Mouse (Mus musculus): ENCODE data around the gene Papss2. TPM values are rescaled to one million over a fixed set of nuclear protein-coding genes. Genes with fewer than 3 reads are reported as not detected.
"Not testable (repeated sequence)": the region's sequence is repeated elsewhere in the genome, so short reads cannot be mapped to it uniquely, and the experiment has no call there.

Gene Papss2
- total RNA-seq, 4 experiments from 2014 or later = 12.3 to 14.8 (median 14.2) TPM

DNA sequence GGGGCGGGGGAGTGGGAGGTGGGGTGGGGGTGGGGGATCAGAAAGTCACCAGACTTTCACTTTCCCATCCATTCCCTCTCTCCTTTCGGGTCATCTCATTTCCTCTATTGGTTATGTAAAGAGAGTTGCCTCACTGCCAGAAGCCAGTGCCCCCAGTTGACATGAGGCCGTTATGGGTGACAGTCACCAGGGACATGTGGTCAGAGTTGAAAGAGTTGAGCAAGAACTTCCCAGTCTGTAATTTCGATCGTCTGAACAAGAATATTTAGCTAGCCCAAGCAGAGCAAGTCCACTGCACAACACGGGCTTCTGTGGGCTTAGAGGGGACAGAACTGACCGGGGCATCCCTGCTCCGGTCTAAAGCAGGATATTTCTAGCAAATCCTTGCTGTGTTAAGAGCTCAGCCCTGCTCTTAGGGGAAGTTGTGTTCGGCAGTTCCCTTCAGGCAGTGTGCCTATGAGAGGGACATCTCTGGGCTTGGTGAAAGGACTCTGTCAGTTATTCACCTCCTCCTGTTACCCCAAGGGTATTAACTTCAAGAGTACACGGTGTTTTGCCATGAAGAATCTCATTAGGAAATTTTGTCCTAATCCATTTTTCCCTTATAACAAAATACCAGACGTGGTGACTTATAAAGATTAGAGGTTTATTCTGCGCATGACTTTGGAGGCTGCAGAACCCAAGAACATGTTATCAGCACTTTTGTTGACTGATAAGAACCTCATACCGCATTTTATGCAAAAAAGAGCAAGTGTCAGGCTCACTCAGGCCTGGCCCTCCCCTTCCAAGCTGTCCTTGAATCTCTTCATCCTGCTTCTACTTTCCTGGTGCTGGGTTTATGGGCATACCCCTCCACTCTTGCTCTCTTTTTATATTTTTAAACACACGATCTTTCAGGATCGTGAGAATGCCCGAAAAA lies 42.0 kb downstream of the Papss2 start:
- DNase-seq (ENCODE audit: low spot score in 2 of 2) = no peak

DNA sequence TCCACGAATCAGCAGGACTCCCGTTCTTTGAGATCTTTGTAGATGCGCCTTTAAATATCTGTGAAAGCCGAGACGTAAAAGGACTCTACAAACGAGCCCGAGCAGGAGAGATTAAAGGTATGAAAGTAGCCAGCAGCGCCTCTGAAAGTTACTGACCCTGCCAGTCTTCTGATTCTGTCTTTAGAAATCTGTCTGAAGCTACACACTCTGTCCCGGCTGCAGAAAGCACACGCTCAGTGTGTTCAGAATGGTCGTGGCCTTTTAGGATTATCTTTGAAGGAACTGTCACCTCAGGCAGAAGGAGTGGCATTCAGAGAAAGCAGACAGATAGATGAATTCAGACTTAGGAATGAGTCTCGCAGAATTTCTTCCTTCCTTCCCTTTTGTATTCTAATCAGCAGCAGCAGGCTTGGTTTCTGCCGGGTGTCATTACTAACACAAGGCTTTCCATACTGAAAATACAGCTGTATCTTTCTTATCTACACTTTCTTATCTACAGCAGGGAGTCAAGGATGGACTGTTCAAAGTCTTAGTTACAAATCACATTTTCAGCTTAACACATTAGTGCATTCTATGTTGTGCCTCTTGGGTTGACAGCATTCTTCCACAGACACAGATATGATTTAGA lies 42.8 kb downstream of the Papss2 start:
- DNase-seq (ENCODE audit: low spot score in 2 of 2) = no peak

DNA sequence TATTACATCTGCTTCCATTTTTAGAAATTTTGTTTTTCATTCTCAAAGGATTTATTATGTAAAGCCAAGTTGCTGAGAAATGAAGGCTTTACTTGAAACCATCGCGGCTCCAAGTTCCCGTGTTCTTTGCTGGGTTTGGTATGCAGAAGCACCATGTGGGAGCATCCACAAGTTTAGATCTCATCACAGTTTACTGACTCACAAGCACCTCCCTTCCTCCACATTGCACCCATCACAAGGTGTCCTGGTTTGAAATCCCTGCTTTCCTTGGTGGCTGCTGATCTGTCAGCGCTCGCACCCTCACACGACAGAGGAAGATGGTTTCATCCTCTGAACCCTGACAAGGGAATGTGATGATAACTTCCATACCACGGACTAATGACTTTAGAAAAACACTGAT lies 45.9 kb downstream of the Papss2 start:
- no peak for DNase-seq (ENCODE audit: low spot score in 2 of 2)

DNA sequence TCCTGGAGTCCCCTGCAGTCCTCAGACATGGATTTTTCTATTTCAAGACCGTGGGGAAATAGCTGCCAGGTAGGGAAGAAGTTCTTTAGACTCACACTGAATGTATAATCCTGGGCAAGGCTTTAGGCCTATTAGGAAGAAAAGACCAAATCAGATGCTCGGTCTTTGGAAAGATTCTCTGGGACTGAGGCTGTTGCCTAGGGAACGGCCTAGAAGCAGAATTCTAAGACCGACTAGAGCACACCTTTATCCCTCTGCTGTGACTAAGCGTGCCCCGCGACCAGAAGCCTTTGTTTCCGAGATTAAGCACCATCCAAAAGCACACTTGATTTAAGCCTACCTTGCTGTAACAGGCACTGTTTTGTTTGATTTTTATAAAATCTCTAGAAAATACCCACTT lies 46.4 kb downstream of the Papss2 start:
- no peak for DNase-seq (ENCODE audit: low spot score in 2 of 2)

DNA sequence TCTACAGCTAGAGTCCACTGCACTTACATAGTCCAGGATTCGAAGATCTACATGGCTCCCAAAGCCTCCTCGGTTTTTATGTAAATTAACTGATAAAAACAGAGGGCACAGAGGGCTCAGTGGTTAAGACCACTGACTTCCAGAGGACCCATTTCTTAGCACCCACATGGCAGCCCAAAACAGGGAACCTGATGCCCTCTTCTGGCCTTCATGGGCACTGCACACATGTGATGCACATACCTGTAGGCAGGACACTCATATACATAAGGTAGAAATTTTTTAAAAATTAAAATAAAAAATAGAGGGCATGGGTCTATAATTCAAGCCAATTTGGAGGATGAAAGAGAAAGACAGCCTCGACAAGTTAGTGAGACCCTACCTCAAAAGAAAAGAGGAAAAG lies 48.1 kb downstream of the Papss2 start:
- no peak for DNase-seq (ENCODE audit: low spot score in 2 of 2)

DNA sequence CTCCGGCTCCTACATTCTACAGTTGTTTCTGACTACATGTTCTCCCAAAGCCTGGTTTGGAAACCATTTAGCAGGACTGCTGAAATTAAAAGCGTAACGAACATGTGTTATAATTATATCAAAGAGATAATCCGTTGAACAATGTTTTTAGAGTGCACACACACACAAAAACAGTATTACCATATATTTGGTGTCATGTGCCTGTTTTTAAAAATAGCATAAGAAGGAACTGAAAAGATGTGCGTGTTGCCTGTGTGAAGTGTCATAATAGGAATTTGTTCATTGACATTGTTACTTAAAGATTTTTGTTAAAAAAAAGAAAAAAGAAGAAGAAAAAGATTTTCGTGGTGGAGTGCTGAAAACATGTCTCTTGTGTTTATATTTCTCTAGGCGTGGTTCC lies 50.3 kb downstream of the Papss2 start:
- no peak for DNase-seq (ENCODE audit: low spot score in 2 of 2)

DNA sequence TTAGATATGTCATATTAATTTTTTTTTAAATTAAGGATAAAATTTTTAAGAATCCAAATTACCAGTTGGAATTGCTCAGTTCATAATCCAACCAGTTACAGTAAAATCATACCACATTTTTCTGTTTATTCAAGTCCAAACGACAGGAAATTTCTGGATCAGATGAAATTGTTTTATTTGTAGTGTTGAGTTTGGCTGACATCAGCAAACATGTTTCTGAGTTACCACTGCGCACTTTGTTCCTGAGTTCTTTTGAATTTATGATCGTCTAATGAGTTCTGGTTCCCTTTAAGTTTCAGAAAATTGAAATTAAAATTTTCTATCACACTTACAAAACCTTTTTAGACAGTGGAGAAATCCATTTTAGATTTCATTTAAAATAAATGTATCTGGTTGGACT lies 50.8 kb downstream of the Papss2 start:
- no peak for DNase-seq (ENCODE audit: low spot score in 2 of 2)

DNA sequence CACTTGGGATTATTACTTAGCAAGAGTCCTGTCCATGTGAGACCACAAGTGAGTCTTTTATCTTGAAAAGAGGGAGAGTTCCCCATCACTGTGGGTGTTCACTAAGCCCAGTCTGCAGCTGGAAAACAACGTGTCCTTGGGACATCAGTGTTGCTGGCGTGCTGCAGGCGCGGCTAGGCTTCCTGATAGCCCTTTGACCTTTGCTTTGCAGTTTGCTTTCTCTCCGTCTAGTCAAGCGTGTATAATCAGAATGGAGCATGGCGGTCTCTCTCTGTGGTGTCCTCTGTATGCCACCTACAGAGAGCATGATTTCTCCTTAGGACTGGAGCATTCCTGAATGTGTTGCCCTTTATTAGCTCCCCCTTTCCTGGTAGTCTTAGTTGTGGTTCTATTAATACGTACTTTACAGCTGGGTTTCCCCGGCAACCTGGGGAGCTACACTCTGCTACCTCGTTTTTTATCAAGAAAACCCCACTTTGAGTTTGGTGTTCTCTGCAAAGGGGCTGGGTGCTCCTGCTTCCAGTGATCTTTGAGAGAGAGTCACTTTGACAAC lies 52.5 kb downstream of the Papss2 start:
- no peak for DNase-seq (ENCODE audit: low spot score in 2 of 2)

DNA sequence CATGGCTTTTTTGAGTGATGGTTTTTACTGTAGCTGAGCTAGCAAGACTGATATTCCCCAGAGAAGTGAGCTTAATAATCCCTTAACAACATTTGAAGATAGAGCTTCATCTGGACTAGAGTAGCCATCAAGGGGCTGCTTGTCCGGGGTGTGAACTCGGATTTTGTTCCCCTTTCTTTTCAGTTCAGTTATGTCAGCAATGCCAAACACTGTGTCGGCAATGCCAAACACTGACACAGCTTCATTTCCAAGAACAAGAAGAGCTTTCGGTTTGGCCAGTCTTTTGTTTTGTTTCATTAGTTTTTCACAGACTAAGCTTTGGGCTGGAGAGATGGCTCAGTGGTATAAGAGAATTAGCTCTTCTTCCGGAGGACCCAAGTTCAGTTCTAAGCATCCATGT lies 55.5 kb downstream of the Papss2 start:
- DNase-seq (ENCODE audit: low spot score in 2 of 2) = no peak

DNA sequence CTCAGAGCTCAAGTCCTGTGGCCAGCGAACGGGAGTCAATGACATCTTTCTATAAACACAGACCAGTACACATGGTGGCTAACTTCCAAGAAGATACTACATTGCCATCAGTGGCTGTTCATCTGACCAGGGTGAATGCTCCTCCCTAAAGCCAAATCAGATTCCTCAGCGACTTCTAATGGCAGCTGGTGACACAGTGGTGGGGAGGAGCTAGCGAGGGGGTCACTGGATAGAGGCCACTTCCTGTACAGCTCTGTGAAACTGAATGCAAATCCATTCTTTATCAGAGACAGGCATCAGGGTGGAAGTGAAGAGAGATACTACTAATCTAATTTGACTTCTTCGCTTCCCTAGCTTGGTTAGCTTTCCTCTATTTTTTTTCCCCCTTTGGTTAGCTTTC lies 57.5 kb downstream of the Papss2 start:
- no peak for DNase-seq (ENCODE audit: low spot score in 2 of 2)

DNA sequence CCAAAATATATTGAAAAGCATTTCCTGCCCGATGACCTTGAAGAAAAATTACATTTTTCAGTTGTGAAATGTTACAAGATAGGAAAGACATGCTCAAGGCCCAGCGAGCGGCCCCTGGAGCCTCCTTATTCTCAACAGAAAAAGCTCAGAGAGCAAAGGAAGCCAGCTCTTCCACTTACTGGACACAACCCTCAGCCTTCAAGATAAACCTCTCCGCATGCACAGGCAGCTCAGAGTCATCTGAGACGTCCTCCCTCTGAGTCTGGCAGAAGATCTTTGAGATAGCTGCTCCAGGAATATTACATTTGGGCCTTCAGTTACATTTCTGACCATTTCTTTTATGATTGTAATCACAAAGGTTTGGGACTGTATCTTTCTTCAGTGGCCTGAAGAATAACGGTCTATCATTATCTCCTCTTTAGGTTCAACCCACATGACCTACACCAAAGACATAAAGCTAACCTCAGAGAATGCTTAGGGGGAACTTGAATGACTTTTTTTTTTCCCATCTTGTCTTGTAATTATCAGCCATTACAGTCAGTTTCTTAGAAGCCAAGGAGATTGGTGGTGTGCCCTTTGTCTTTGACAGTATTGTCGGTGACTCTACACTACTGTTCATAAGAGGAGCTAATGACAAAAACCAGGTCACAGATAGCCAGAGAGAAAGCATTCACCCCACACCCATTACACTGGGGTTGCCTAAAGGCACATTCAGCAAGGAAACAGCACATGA lies 58.2 kb downstream of the Papss2 start:
- no peak for DNase-seq (ENCODE audit: low spot score in 2 of 2)

DNA sequence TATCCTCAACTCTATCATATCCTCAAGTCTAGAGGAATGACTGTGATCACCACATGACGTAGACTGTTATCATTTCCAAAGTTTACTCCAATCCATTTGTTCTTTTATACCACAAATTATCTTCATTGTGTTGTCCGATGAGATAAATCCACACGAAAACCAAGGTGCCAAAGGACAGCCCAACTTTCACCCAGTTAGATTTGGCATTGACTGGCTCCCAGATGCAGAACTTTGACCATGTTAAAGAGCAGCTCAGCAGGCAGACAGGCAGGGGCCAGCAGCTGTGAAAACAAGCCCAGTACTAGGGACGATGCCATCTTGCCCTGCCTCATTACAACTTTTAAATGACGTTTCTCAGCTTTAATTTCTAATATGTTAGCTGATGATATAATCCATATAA lies 63.8 kb downstream of the Papss2 start:
- no peak for DNase-seq (ENCODE audit: low spot score in 2 of 2)

DNA sequence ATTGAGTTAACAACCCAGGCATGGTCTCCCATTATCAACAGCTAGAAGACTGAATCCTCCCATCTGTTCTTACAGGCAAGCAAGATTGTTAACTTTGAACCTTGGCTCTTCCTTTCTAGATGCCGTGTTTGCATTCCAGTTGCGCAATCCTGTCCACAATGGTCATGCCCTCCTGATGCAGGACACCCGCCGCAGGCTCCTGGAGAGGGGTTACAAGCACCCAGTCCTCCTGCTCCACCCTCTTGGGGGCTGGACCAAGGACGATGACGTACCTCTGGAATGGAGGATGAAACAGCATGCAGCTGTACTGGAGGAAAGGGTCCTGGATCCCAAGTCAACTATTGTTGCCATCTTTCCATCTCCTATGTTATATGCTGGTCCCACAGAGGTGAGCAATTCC lies 67.3 kb downstream of the Papss2 start:
- no peak for DNase-seq (ENCODE audit: low spot score in 2 of 2)

DNA sequence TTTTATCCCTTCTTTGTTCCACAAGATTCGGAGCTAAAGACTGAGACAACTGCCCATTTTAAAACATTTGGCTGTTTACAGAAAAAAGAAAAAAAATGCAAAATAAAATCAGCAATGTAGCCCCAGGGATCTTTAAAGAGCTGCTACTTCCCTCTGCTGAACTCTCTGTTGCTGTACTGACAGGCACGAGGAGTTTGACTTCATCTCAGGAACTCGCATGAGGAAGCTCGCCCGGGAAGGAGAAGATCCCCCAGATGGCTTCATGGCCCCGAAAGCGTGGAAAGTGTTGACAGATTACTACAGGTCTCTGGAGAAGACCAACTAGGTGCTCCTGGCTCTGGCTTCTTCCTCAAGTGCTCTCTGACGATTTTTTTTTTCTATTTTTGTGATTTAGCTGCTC lies 69.7 kb downstream of the Papss2 start:
- DNase-seq (ENCODE audit: low spot score in 2 of 2) = no peak

DNA sequence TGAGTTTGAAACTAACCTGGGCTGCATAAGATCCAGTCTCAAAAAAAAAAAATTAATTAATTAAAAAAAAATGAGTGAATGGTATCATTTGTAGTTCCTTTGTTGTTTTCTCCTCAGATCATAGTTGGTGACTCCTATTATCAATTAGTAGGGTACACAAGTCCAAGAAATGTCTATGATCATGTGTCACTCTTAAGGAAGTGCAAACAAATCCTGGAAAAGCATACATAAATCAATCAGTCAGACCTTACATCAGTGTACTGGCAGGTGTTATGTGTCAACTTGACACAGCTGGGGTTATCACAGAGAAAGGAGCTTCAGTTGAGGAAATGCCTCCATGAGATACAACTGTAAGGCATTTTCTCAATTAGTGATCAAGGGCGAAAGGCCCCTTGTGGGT lies 72.2 kb downstream of the Papss2 start:
- not testable (repeated sequence) for DNase-seq (ENCODE audit: low spot score in 2 of 2)

DNA sequence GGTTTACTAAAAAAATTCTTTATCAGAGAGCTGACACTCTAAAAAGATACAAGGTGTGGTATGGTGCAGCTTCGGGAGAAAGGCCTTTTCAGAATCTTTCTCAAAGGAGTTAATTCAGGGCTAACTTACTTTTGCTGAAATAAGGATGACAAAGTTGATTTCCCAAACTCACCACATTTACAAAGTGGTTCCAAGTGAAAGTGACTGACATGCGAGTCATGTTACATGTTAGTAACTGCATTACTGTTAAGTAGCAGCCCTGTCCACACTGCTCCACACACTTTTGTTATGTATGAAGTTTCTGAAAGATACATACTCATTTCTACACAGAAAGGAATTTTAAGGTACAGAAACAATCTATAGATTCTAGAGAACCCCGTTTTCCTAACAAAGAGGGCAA lies 80.2 kb downstream of the Papss2 start:
- DNase-seq (ENCODE audit: low spot score in 2 of 2) = no peak

DNA sequence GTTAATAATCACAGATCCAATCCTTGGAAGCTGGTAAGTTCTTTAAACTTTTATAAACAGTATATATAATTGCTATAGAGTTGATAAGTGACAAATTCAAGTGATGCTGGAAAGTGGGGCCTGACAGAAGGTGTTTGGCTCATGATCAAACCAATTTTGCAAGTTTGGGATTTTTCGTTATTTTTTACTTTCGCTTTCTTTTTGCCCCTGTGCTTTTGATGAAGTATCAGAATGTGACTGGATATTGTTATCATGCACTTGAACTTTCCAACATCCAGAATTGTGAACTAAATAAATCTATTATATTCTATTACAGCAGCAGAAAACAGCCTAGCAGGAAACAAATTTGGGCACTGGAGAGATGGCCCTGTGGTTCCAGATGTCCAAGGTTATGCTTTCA lies 85.3 kb downstream of the Papss2 start:
- DNase-seq (ENCODE audit: low spot score in 2 of 2) = no peak

DNA sequence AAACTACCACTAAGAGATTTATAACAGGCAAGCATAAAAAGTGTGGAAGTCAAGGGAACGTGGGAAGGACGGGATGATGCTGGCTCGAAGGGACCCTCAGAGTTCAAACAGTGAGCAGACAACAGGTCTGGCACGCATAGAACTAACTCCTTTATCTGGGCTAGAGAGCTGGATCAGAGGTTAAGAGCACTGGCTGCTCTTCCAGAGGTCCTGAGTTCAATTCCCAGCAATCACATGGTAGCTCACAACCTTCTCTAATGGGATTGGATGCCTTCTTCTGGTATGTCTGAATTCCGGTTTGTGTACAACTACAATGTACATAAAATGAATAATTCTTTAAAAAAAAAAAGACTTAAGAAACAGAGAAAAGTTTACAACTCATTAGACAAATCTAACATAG lies 87.5 kb downstream of the Papss2 start:
- DNase-seq (ENCODE audit: low spot score in 2 of 2) = no peak

DNA sequence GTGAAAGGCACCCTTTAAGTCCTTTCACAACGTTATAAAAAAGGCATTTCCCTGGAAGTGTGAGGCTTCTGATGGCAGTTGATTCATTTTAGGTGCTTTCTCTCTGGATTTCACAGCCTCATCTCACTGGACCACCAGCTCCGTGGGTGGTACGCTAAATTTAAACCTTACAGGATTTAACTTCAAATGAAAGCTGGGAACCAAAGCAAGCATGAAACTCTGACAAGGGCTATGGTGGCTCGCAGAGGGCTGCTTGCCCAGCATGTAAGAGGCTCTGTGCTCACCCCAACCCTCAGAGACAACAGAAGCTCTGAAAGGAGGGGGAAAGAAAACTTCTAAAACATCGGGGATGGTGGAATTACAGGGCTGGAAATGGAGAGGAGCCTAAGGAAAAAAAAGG lies 92.1 kb downstream of the Papss2 start:
- no peak for DNase-seq (ENCODE audit: low spot score in 2 of 2)

DNA sequence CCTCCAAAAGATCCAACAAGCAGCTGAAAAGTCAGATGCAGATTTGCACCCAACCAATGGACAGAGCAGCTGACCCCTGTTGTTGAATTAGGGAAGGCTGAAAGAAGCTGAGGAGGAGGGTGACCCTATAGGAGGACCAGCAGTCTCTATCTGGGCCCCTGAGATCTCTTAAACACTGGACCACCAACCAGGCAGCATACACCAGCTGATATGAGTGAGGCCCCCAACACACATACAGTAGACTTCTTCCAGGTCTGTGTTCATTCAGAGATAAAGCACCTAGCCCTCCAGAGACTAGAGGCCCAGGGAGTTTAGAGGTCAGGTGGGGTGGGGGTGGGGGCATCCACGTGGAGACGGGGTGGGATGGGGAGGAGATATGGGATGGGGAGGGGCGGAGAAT lies 92.6 kb downstream of the Papss2 start:
- not testable (repeated sequence) for DNase-seq (ENCODE audit: low spot score in 2 of 2)

DNA sequence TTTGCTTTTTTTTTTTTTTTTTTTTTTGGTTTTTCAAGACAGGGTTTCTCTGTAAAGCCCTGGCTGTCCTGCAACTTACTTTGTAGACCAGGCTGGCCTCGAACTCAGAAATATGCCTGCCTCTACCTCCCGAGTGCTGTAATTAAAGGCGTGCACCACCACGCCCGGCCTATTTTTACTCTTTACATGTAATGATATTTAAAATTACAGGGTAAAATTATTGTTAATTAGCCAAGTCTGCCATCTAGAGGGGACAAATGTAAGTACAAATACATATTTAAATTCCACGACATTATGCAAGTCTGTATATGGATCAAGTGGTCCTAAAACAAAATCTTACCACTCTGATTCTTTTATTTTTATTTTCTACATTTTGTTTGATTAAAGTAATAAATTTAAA lies 94.1 kb downstream of the Papss2 start:
- DNase-seq (ENCODE audit: low spot score in 2 of 2) = no peak

DNA sequence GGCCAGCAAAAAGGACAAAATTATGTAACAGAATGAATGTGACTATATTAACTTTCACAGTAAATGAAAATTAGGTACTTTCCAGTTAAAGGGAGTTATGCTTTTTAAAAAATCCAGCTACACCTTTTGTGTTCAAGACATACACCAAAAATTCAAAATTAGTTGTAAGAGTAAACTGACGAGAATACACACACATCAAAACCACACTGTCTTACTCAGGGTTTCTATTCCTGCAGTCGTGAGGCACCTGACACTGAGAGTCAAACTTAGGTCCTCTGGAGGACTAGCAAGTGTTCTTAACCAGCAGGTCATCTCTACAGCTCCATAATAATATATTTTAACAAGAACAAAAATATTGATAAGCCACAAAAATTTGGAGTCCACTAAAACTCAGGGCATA lies 101.1 kb downstream of the Papss2 start:
- DNase-seq (ENCODE audit: low spot score in 2 of 2) = no peak

Data from layer of hippocampus, adult 8-10 months (tissue).